Mouse (Mus musculus) lung, postnatal 4 days (tissue): ENCODE measurements around the gene Olfr122.

Source experiments
- DNase-seq, 2 experiments: peaks; one replicate each; pipeline ENCODE4 v3.0.0; 2021

The Olfr122 gene

GRCm38 (mm10) chr17:37768307-37768706 lies at the start of gene Olfr122:
TSS of gene Olfr122 (plus strand) at chr17:37768607.
- DNase-seq, result no peak

- no peak for DNase-seq
Measured at GRCm38 (mm10) chr17:37721508-37721907, 46.9 kb upstream of the Olfr122 start, which contains the start of gene Olfr120. TSS of gene Olfr120 (plus strand) at chr17:37721808.

GRCm38 (mm10) chr17:37738070-37738469 lies 30.3 kb upstream of the Olfr122 start:
- DNase-seq, result no peak

GRCm38 (mm10) chr17:37793229-37793628 lies 24.8 kb downstream of the Olfr122 start, which contains the start of gene Olfr123:
TSS of gene Olfr123 (plus strand) at chr17:37793529.
- no peak for DNase-seq

GRCm38 (mm10) chr17:37799588-37799987 lies 31.2 kb downstream of the Olfr122 start, which contains the start of gene Olfr124:
TSS of gene Olfr124 (plus strand) at chr17:37799888.
- no peak for DNase-seq
